Mouse (Mus musculus): ENCODE results near the gene P3h1. TPM values are rescaled to one million over a fixed set of nuclear protein-coding genes. Genes with fewer than 3 reads are reported as not detected.
A peak's percentile ranks its signal among the peaks of the same experiment; 100 is the strongest.

P3h1 gene
- total and polyA plus RNA-seq, 2 experiments from 2014 or later: 10.2 to 15.0 TPM

DNA sequence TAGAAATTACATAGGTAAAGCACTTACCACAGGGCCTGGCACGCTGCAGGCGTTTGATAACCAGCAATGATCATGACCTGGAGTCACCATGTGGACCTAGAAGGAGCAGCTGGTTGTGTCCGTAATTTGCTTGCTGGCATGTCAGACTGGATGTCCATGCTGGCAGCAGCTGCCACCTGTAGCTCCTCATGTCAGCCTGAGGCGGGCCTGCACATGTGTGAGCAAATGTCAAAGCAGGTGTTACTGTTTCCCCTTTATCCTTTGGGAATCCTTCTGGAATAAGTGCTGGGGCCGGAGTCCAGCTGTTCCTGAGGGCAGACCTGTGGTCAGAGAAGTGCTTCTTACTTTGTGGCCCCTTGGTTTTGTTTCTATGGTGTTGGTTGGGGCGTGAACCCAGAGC is 34.6 kb upstream of the P3h1 start:
- Histone ChIP-seq H3K4me2 (ENCODE audit: low read depth, low read length, poor library complexity, severe bottlenecking) (no peak overlapping the region), H3K9me3 (ENCODE audit: low read length) (no peaks in the 10 kb centered on the region), H3K36me3 (ENCODE audit: insufficient read depth, low read length) (peaks cover 5% of the 10 kb centered on the region; the same call in 1 of the 2 replicates), H3K27me3 (ENCODE audit: insufficient read depth, low read length) (no peaks in the 10 kb centered on the region), H3K27ac (ENCODE audit: low read depth, low read length) (no peak overlapping the region), H3K4me3 (ENCODE audit: low read depth, low read length) (no peak overlapping the region), H3K9ac (replicated peaks; ENCODE audit: low read length, poor library complexity, severe bottlenecking) (no peak overlapping the region), H3K4me1 (ENCODE audit: insufficient read depth, low read length) (peaks cover 10% of the 10 kb centered on the region)
- ATAC-seq (ENCODE audit: low FRiP score): no peak
- DNase-seq (ENCODE audit: low spot score): no peak
- TF ChIP-seq CTCF (IDR thresholded peaks at IDR 0.05): no peak
- WGBS: 87% methylated on average over 6 of the region's 6 CpGs

- H3K4me1 ChIP-seq (ENCODE audit: insufficient read depth, low read length): no peaks in the 10 kb centered on the region
- no peak overlapping the region for H3K4me3 ChIP-seq (ENCODE audit: low read depth, low read length)
- H3K36me3 ChIP-seq (ENCODE audit: insufficient read depth, low read length): peaks cover 5% of the 10 kb centered on the region; the same call in 1 of the 2 replicates
- H3K4me2 ChIP-seq (ENCODE audit: low read depth, low read length, poor library complexity, severe bottlenecking): no peak overlapping the region
- WGBS: 15% methylated on average over 8 of the region's 8 CpGs
- peak; percentile 80 for DNase-seq (ENCODE audit: low spot score)
- H3K9ac ChIP-seq (replicated peaks; ENCODE audit: low read length, poor library complexity, severe bottlenecking): no peak overlapping the region
- H3K27me3 ChIP-seq (ENCODE audit: insufficient read depth, low read length): no peaks in the 10 kb centered on the region
- peak; percentile 94 for TF ChIP-seq CTCF (IDR thresholded peaks at IDR 0.05)
- no peaks in the 10 kb centered on the region for H3K9me3 ChIP-seq (ENCODE audit: low read length)
- peak; percentile 57; the same call in 1 of the 2 replicates for ATAC-seq (ENCODE audit: low FRiP score)
- H3K27ac ChIP-seq (ENCODE audit: low read depth, low read length): no peak overlapping the region
Measured at GRCm38 (mm10) chr4:119204672-119205071, 28.0 kb upstream of the P3h1 start.

GRCm38 (mm10) chr4:119216667-119217066 is 16.0 kb upstream of the P3h1 start:
- no peak for ATAC-seq (ENCODE audit: low FRiP score)
- 70% methylated on average over 8 of the region's 8 CpGs for WGBS

GRCm38 (mm10) chr4:119218169-119218568 is 14.5 kb upstream of the P3h1 start, which contains the start of gene Tmem269:
Gene Tmem269 (minus strand): TSS chr4:119218217.
- H3K27ac ChIP-seq (ENCODE audit: low read depth, low read length): no peak within 1 kb of the TSS
- WGBS: 14% methylated on average over 11 of the region's 11 CpGs
- TF ChIP-seq CTCF (IDR thresholded peaks at IDR 0.05): no peak
- H3K9me3 ChIP-seq (ENCODE audit: low read length): no peaks in the 10 kb centered on the region
- no peaks in the 10 kb centered on the region for H3K36me3 ChIP-seq (ENCODE audit: insufficient read depth, low read length)
- no peak for DNase-seq (ENCODE audit: low spot score)
- H3K4me3 ChIP-seq (ENCODE audit: low read depth, low read length): no peak within 1 kb of the TSS
- H3K9ac ChIP-seq (replicated peaks; ENCODE audit: low read length, poor library complexity, severe bottlenecking): no peak within 1 kb of the TSS
- no peak within 1 kb of the TSS for H3K4me2 ChIP-seq (ENCODE audit: low read depth, low read length, poor library complexity, severe bottlenecking)
- H3K4me1 ChIP-seq (ENCODE audit: insufficient read depth, low read length): no peaks in the 10 kb centered on the region
- peak; percentile 38; the same call in 1 of the 2 replicates for ATAC-seq (ENCODE audit: low FRiP score)
- H3K27me3 ChIP-seq (ENCODE audit: insufficient read depth, low read length): no peaks in the 10 kb centered on the region

More at GRCm38 (mm10) chr4:119216667-119217066, 16.0 kb upstream of the P3h1 start:
- Histone ChIP-seq H3K36me3 (ENCODE audit: insufficient read depth, low read length) (no peaks in the 10 kb centered on the region), H3K4me3 (ENCODE audit: low read depth, low read length) (no peak overlapping the region), H3K4me2 (ENCODE audit: low read depth, low read length, poor library complexity, severe bottlenecking) (no peak overlapping the region), H3K4me1 (ENCODE audit: insufficient read depth, low read length) (no peaks in the 10 kb centered on the region), H3K9me3 (ENCODE audit: low read length) (no peaks in the 10 kb centered on the region), H3K27me3 (ENCODE audit: insufficient read depth, low read length) (no peaks in the 10 kb centered on the region), H3K27ac (ENCODE audit: low read depth, low read length) (no peak overlapping the region), H3K9ac (replicated peaks; ENCODE audit: low read length, poor library complexity, severe bottlenecking) (no peak overlapping the region)
- no peak for DNase-seq (ENCODE audit: low spot score)
- TF ChIP-seq CTCF (IDR thresholded peaks at IDR 0.05): no peak

- Histone ChIP-seq H3K4me3 (ENCODE audit: low read depth, low read length) (no peak overlapping the region), H3K4me2 (ENCODE audit: low read depth, low read length, poor library complexity, severe bottlenecking) (no peak overlapping the region), H3K9ac (replicated peaks; ENCODE audit: low read length, poor library complexity, severe bottlenecking) (no peak overlapping the region), H3K4me1 (ENCODE audit: insufficient read depth, low read length) (no peaks in the 10 kb centered on the region), H3K9me3 (ENCODE audit: low read length) (no peaks in the 10 kb centered on the region), H3K36me3 (ENCODE audit: insufficient read depth, low read length) (peaks cover 29% of the 10 kb centered on the region), H3K27ac (ENCODE audit: low read depth, low read length) (no peak overlapping the region), H3K27me3 (ENCODE audit: insufficient read depth, low read length) (no peaks in the 10 kb centered on the region)
- peak; percentile 71 for TF ChIP-seq CTCF (IDR thresholded peaks at IDR 0.05)
- DNase-seq (ENCODE audit: low spot score) (peak; percentile 22), ATAC-seq (ENCODE audit: low FRiP score) (no peak)
- WGBS: 96% methylated on average over 1 of the region's 1 CpGs
Measured at GRCm38 (mm10) chr4:119223696-119224095, 9.0 kb upstream of the P3h1 start.

DNA sequence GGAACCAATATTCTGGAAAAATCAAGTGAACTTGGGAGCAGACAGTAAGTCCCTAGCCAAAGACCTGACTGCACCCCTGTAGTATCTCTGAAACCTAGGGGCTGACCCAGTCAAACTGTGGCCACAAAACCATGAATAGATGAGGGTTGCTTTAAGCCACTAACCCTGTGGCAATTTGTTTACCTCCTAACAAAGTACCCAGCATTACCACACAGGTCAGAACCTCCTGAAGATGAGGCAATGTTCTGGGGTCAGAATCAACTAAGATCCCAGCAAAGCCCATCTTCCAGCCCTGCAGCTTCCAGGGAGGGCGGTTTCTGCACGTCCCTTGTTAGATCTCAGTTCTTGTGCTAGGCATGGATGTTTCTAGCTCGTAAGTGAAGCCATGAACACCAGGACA is 8.2 kb upstream of the P3h1 start:
- no peak for TF ChIP-seq CTCF (IDR thresholded peaks at IDR 0.05)
- Histone ChIP-seq H3K9me3 (ENCODE audit: low read length) (no peaks in the 10 kb centered on the region), H3K4me1 (ENCODE audit: insufficient read depth, low read length) (no peaks in the 10 kb centered on the region), H3K9ac (replicated peaks; ENCODE audit: low read length, poor library complexity, severe bottlenecking) (no peak overlapping the region), H3K36me3 (ENCODE audit: insufficient read depth, low read length) (peaks cover 29% of the 10 kb centered on the region), H3K4me3 (ENCODE audit: low read depth, low read length) (no peak overlapping the region), H3K4me2 (ENCODE audit: low read depth, low read length, poor library complexity, severe bottlenecking) (no peak overlapping the region), H3K27me3 (ENCODE audit: insufficient read depth, low read length) (no peaks in the 10 kb centered on the region), H3K27ac (ENCODE audit: low read depth, low read length) (no peak overlapping the region)
- DNase-seq (ENCODE audit: low spot score): no peak
- WGBS: 97% methylated on average over 3 of the region's 3 CpGs
- no peak for ATAC-seq (ENCODE audit: low FRiP score)
